Mouse (Mus musculus): ENCODE data around the gene 2310061I04Rik.

2310061I04Rik gene

GRCm38 (mm10) chr17:35916297-35917142, 19.3 kb upstream of the 2310061I04Rik start, which contains the start of the genes Mrps18b and Ppp1r10:
Mrps18b (minus strand) TSS chr17:35916389.
Ppp1r10 (plus strand) TSS chr17:35916434.
- in situ Hi-C loops (cut with MseI, MboI), result no loop called here

- in situ Hi-C loops (cut with MseI, MboI), result no loop called here
Observed at GRCm38 (mm10) chr17:35915538-35916296, 18.5 kb upstream of the 2310061I04Rik start.

- in situ Hi-C loops (cut with MseI, MboI), result no loop called here
Observed at GRCm38 (mm10) chr17:35914975-35915374, 17.7 kb upstream of the 2310061I04Rik start.

- in situ Hi-C loops (cut with MseI, MboI), result no loop called here
Observed at GRCm38 (mm10) chr17:35909919-35910369, 12.7 kb upstream of the 2310061I04Rik start, which contains the start of gene Atat1. Atat1 (minus strand) TSS chr17:35910075.

GRCm38 (mm10) chr17:35909186-35909918, 12.1 kb upstream of the 2310061I04Rik start:
- in situ Hi-C loops (cut with MseI, MboI), result no loop called here

- in situ Hi-C loops (cut with MseI, MboI), result no loop called here
Observed at GRCm38 (mm10) chr17:35907609-35908008, 10.4 kb upstream of the 2310061I04Rik start.

GRCm38 (mm10) chr17:35905587-35905986, 8.4 kb upstream of the 2310061I04Rik start:
- in situ Hi-C loops (cut with MseI, MboI), result no loop called here

GRCm38 (mm10) chr17:35903992-35904355, 6.7 kb upstream of the 2310061I04Rik start:
- in situ Hi-C loops (cut with MseI, MboI), result no loop called here

GRCm38 (mm10) chr17:35903343-35903991, 6.2 kb upstream of the 2310061I04Rik start:
- in situ Hi-C loops (cut with MseI, MboI), result no loop called here

GRCm38 (mm10) chr17:35900636-35901035, 3.4 kb upstream of the 2310061I04Rik start:
- in situ Hi-C loops (cut with MseI, MboI), result no loop called here

- in situ Hi-C loops (cut with MseI, MboI), result no loop called here
Observed at GRCm38 (mm10) chr17:35897644-35898573, 678 bp upstream of the 2310061I04Rik start.

GRCm38 (mm10) chr17:35887725-35888124, 9.5 kb downstream of the 2310061I04Rik start:
- in situ Hi-C loops (cut with MseI, MboI), result no loop called here

- in situ Hi-C loops (cut with MseI, MboI), result no loop called here
Observed at GRCm38 (mm10) chr17:35883777-35884176, 13.5 kb downstream of the 2310061I04Rik start.

GRCm38 (mm10) chr17:35882924-35883323, 14.3 kb downstream of the 2310061I04Rik start:
- in situ Hi-C loops (cut with MseI, MboI), result no loop called here

GRCm38 (mm10) chr17:35879245-35880057, 17.8 kb downstream of the 2310061I04Rik start, which contains the start of gene Dhx16:
Dhx16 (plus strand) TSS chr17:35879819.
- in situ Hi-C loops (cut with MseI, MboI), result loop anchor here in 1 of 2 experiments (5.0 kb wide), 1 partner anchor 47 kb away; no protein-coding TSS in a partner anchor

- in situ Hi-C loops (cut with MseI, MboI), result loop anchor here (5.0 kb wide), 1 partner anchor 42 kb away; no protein-coding TSS in a partner anchor
Observed at GRCm38 (mm10) chr17:35874721-35875120, 22.5 kb downstream of the 2310061I04Rik start.

- in situ Hi-C loops (cut with MseI, MboI), result loop anchor here in 1 of 2 experiments (5.0 kb wide), 1 partner anchor 42 kb away; no protein-coding TSS in a partner anchor
Observed at GRCm38 (mm10) chr17:35873774-35874519, 23.3 kb downstream of the 2310061I04Rik start.
